Mouse (Mus musculus) common myeloid progenitor, adult 5-6 weeks (primary cell): ENCODE measurements around the gene Myoz2. TPM values are rescaled to one million over a fixed set of nuclear protein-coding genes. Genes with fewer than 3 reads are reported as not detected.

Experiments
- total RNA-seq: library from RNA; stranded (forward); fragments of 200-1000, 187-1606 nt; gene quantifications from 2 replicates; pipeline ENCODE4 v1.2.3, GENCODE M21; 2017

Gene Myoz2
- total RNA-seq, 1 experiment from 2014 or later, result not detected

Other genes with a start within 250 kb of the Myoz2 start
- not detected in 2 replicates for gene Fabp2, start 139.9 kb downstream of the Myoz2 start, total RNA-seq
- not detected in 2 replicates for gene Gm10959, start 115.7 kb downstream of the Myoz2 start, total RNA-seq
- gene 1810037I17Rik, start 110.8 kb downstream of the Myoz2 start, total RNA-seq, result 27.8 and 34.7 TPM in 2 replicates
- gene Usp53, start 50.5 kb downstream of the Myoz2 start, total RNA-seq, result 10.6 and 20.8 TPM in 2 replicates
- 2.7 and 4.3 TPM in 2 replicates for gene Synpo2, start 201.1 kb upstream of the Myoz2 start, total RNA-seq
- gene Sec24d, start 232.4 kb upstream of the Myoz2 start, total RNA-seq, result 19.4 and 19.9 TPM in 2 replicates